15 mouse cellular contexts compared by ENCODE assay signal in genomic region chr8:10004115-10004514, GRCm38 (mm10).
"Had no signal": no experiment of that assay in that cellular context is flagged by ENCODE, and none has a peak within 500 bp of the region (broad histone marks: within the 10 kb centered on the region; RNA-seq: fewer than 3 reads in every experiment).

No protein-coding gene starts in this region.

- H3K36me3 ChIP-seq: neural tube, embryonic 12.5 days; neural tube, embryonic 13.5 days; neural tube, embryonic 15.5 days; stomach, embryonic 15.5 days had no signal

- H3K4me2 ChIP-seq: neural tube, embryonic 12.5 days; neural tube, embryonic 13.5 days; neural tube, embryonic 15.5 days; stomach, embryonic 15.5 days had no signal

- H3K4me3 ChIP-seq: neural tube, embryonic 12.5 days; neural tube, embryonic 13.5 days; neural tube, embryonic 15.5 days; stomach, embryonic 15.5 days had no signal

- H3K27ac ChIP-seq: neural tube, embryonic 12.5 days; neural tube, embryonic 13.5 days; neural tube, embryonic 15.5 days; stomach, embryonic 15.5 days; stomach, postnatal 0 days had no signal

- DNase-seq: retina, postnatal 1 day; right cerebral cortex, postnatal 25 days; right cerebral cortex, postnatal 4 days; spleen, adult 18-20 months; thymus, adult 18-20 months; thymus, adult 2 months; thymus, postnatal 14 days; thymus, postnatal 25 days; thymus, postnatal 36 days; thymus, postnatal 4 days had no signal

- H3K9me3 ChIP-seq: neural tube, embryonic 12.5 days; neural tube, embryonic 13.5 days; neural tube, embryonic 15.5 days; stomach, embryonic 15.5 days had no signal

- H3K27me3 ChIP-seq: neural tube, embryonic 13.5 days; neural tube, embryonic 15.5 days; stomach, embryonic 15.5 days had no signal

- H3K9ac ChIP-seq: neural tube, embryonic 12.5 days; neural tube, embryonic 13.5 days; neural tube, embryonic 15.5 days; stomach, embryonic 15.5 days had no signal
